Mouse (Mus musculus): ENCODE data around the gene Sumo3. TPM values are rescaled to one million over a fixed set of nuclear protein-coding genes. Genes with fewer than 3 reads are reported as not detected.

The Sumo3 gene
- polyA plus RNA-seq, 1 experiment from 2014 or later = 306 TPM

DNA sequence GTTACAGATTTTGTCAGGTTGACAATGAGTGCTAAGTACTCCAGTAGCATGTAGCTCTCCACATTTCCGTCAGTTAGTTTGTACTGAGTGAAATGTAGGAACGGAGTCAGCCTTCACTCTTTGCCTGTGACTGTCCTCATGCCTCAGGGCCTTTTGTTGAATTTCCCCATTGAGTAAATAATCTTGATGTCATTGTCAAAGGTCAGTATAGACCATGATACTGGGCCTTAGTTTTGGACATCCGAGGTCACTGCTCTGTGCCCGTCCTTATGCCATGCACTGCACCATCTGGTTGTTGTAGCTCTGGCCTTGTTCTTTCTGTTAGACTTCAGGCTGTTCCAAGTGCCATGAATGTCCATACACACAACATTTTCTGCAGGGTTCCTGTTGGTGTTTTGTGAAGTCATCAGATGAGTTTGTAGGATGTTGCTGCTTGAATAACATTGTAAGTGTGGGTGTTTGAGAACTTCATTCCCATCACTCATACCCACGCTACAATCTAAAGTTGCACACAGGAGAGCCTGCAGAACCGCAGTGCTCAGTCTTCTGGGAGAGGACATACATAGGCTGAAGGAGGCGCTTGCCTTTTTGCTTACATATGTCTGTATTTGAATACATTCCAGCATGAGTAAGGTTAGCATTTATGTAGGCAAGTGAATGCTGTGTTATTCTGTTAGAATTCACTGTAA is 30.5 kb downstream of the Sumo3 start:
- WGBS = 90% methylated on average over 7 of the region's 7 CpGs
- H3K27ac ChIP-seq = no peak overlapping the region
- DNase-seq (ENCODE audit: low spot score) = no peak
- H3K27me3 ChIP-seq (ENCODE audit: insufficient read depth, poor library complexity, severe bottlenecking) = no peaks in the 10 kb centered on the region
- H3K4me3 ChIP-seq = no peak overlapping the region
- H3K36me3 ChIP-seq = peaks cover 50% of the 10 kb centered on the region
- peaks cover 44% of the 10 kb centered on the region for H3K4me1 ChIP-seq
- no peaks in the 10 kb centered on the region for H3K9me3 ChIP-seq

DNA sequence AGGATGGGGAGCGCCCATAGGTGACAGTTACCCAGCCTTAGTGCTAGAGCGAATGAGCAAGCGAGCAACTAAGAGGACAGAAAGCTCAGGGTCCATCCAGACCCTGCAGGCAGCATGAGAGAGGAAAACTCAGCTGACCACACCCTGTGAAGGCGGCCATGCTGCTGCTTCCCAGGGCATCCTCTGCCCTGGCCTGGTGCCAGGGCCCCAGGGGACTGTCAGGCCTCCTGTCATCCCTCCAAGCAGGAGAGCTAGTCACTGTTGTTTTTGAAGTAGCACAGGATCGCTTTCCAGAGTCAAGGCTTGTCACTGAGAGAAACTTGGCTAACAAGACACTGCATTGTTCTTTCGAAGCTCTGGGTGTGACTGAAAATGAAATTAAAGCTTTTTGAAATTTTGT is 33.1 kb downstream of the Sumo3 start:
- Histone ChIP-seq H3K36me3 (peaks cover 51% of the 10 kb centered on the region), H3K27ac (no peak overlapping the region), H3K27me3 (ENCODE audit: insufficient read depth, poor library complexity, severe bottlenecking) (no peaks in the 10 kb centered on the region), H3K4me1 (peaks cover 42% of the 10 kb centered on the region), H3K9me3 (no peaks in the 10 kb centered on the region), H3K4me3 (no peak overlapping the region)
- WGBS = 72% methylated on average over 6 of the region's 6 CpGs
- DNase-seq (ENCODE audit: low spot score) = no peak

DNA sequence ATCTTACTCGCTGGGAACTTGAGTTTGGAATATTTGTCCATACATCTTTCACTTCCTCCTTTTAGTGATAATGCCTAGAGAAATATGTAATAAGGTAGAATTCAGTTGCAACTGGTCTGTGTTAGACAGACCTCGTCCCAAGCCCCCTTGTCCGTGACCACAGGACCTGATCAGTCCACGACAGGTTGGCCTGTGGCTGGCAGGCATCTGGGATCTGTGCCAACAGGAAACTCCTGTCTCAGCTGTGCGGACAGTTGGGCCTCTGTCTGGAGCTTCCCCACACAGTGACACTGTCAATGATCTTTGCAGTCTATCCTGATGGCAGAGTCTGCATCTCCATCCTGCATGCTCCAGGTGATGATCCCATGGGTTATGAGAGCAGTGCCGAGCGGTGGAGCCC is 37.3 kb downstream of the Sumo3 start:
- H3K27ac ChIP-seq = no peak overlapping the region
- H3K36me3 ChIP-seq = peaks cover 70% of the 10 kb centered on the region
- 78% methylated on average over 7 of the region's 7 CpGs for WGBS
- no peaks in the 10 kb centered on the region for H3K27me3 ChIP-seq (ENCODE audit: insufficient read depth, poor library complexity, severe bottlenecking)
- no peak for DNase-seq (ENCODE audit: low spot score)
- H3K4me1 ChIP-seq = peaks cover 9% of the 10 kb centered on the region
- H3K4me3 ChIP-seq = no peak overlapping the region
- no peaks in the 10 kb centered on the region for H3K9me3 ChIP-seq

DNA sequence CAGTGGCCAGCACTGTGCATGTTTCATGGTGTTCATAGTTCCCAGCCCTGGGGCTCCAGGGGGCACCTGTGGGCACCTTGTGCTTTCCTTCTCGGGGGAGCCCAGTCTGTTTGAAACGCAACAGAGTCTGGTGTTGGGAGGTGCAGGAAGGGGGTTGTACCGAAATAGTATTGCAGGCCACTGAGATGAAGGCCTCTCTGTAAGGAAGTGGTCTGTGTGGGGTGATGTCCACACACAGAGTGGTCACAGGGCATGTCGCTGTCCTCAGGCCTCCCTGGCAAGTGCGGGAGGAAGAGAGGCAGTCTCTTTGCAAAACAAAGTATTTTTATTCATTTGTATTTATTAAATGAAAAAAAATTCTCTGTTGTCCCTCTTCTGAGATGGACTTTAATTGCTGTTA is 39.7 kb downstream of the Sumo3 start:
- peaks cover 63% of the 10 kb centered on the region for H3K36me3 ChIP-seq
- H3K4me1 ChIP-seq = peaks cover 4% of the 10 kb centered on the region
- no peaks in the 10 kb centered on the region for H3K9me3 ChIP-seq
- no peak overlapping the region for H3K27ac ChIP-seq
- 79% methylated on average over 5 of the region's 5 CpGs for WGBS
- H3K4me3 ChIP-seq = no peak overlapping the region
- DNase-seq (ENCODE audit: low spot score) = no peak
- H3K27me3 ChIP-seq (ENCODE audit: insufficient read depth, poor library complexity, severe bottlenecking) = no peaks in the 10 kb centered on the region

DNA sequence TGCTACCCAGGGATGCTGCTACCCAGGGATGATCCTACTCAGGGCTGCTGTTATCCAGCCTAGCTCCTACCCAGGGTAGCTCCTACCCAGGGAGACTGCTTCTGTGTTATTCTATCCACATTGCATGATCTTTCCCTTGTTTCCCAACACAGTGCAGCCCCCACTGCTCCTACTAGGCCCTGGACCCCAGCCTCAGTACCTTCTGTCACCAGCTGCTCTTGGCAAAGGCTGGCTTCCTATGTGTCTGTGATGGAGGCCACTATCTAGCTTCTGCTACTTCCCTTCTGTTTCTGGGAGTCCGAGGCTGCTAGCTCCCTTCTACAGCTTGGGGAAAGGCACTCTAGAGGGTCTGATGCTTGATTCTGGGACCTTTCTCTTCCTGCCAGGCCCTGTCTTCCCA is 41.6 kb downstream of the Sumo3 start:
- Histone ChIP-seq H3K27me3 (ENCODE audit: insufficient read depth, poor library complexity, severe bottlenecking) (no peaks in the 10 kb centered on the region), H3K36me3 (peaks cover 46% of the 10 kb centered on the region), H3K4me3 (no peak overlapping the region), H3K9me3 (no peaks in the 10 kb centered on the region), H3K4me1 (peaks cover 4% of the 10 kb centered on the region), H3K27ac (no peak overlapping the region)
- 64% methylated on average over 1 of the region's 1 CpGs for WGBS
- DNase-seq (ENCODE audit: low spot score) = no peak

DNA sequence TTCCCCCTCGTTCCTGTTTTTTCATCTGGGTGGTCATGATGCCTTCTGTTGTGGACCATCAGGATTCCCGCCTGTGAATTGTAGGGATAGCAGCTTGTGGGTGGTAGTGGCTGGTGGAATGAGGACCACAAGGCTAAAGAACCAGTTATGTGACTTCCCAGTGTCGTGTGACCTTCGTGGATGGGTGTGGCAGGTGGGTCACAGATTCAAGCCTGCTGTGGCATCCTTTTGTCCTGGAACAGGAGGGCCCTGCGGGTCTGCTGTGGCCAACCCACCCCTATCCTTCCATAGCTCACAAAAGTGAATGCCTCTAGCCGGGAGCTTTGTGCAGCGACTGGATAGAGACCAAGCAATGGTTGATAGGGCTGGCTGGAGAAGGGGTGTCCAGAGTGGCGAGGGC is 42.0 kb downstream of the Sumo3 start:
- DNase-seq (ENCODE audit: low spot score) = no peak
- H3K4me3 ChIP-seq = no peak overlapping the region
- 82% methylated on average over 8 of the region's 8 CpGs for WGBS
- H3K27me3 ChIP-seq (ENCODE audit: insufficient read depth, poor library complexity, severe bottlenecking) = no peaks in the 10 kb centered on the region
- H3K36me3 ChIP-seq = peaks cover 42% of the 10 kb centered on the region
- H3K9me3 ChIP-seq = no peaks in the 10 kb centered on the region
- H3K27ac ChIP-seq = no peak overlapping the region
- peaks cover 4% of the 10 kb centered on the region for H3K4me1 ChIP-seq

DNA sequence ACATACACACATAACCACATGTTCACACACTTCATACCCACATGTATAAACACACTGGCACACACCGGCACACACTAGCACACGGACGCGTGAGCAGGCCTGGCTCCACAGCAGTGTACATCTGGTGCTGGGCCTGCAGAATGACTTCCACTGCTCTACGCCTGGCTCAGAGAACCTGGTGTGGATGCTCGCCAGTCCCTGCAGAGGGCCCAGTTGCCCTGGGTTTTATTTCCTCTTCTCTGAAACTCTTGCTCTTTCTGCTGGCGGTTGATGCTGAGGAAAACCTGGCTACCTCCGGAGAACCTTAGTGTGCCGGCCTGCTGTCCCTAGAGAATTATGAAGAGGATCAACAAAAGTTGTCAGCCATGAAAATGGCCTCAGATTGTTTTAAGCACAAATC is 46.1 kb downstream of the Sumo3 start:
- no peak overlapping the region for H3K27ac ChIP-seq
- 0 out of 2 replicates have a peak, but pooled peaks cover under 1% of the 10 kb centered on the region for H3K36me3 ChIP-seq
- no peak for DNase-seq (ENCODE audit: low spot score)
- 85% methylated on average over 9 of the region's 9 CpGs for WGBS
- no peaks in the 10 kb centered on the region for H3K9me3 ChIP-seq
- H3K4me1 ChIP-seq = peaks cover 4% of the 10 kb centered on the region; the same call in 1 of the 2 replicates
- no peak overlapping the region for H3K4me3 ChIP-seq
- H3K27me3 ChIP-seq (ENCODE audit: insufficient read depth, poor library complexity, severe bottlenecking) = no peaks in the 10 kb centered on the region

DNA sequence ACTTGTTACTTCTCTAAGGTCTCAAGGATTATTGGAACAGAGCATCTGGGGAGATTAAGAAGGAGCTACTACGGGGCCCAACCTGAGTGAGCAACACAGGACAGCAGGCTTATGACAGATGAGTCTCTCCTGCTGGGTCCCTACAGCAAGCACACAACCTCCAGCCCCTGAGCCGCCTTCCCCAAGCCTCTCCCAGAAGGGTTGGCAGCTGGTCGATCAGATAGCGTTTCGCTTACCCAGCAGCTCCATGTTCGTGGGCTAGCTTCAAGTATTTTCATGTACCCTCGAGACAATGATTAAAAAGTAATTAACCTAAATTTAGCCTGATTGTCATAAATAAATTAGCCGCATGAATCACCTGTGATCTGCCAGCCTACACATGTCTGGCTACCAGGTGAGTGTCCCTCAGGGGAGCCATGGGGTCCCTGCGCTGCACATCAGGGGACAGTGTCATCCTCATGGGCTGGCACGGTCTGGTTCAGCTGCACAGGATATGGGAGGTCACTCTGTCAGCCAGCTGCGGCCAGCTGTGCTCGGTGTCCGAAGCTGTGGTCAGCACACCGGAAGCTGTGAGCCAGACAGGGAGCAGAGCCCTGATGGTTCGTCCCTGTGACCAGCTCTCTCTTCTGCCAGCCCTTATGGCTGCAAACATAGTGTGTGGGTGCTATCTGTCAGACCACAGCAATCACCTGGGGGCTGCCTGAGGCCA is 52.5 kb downstream of the Sumo3 start:
- Histone ChIP-seq H3K4me1 (no peaks in the 10 kb centered on the region), H3K27me3 (ENCODE audit: insufficient read depth, poor library complexity, severe bottlenecking) (peaks cover 9% of the 10 kb centered on the region), H3K9me3 (0 out of 2 replicates have a peak, but pooled peaks cover 4% of the 10 kb centered on the region), H3K36me3 (no peaks in the 10 kb centered on the region), H3K4me3 (no peak overlapping the region), H3K27ac (no peak overlapping the region)
- WGBS = 72% methylated on average over 15 of the region's 15 CpGs
- no peak for DNase-seq (ENCODE audit: low spot score)

DNA sequence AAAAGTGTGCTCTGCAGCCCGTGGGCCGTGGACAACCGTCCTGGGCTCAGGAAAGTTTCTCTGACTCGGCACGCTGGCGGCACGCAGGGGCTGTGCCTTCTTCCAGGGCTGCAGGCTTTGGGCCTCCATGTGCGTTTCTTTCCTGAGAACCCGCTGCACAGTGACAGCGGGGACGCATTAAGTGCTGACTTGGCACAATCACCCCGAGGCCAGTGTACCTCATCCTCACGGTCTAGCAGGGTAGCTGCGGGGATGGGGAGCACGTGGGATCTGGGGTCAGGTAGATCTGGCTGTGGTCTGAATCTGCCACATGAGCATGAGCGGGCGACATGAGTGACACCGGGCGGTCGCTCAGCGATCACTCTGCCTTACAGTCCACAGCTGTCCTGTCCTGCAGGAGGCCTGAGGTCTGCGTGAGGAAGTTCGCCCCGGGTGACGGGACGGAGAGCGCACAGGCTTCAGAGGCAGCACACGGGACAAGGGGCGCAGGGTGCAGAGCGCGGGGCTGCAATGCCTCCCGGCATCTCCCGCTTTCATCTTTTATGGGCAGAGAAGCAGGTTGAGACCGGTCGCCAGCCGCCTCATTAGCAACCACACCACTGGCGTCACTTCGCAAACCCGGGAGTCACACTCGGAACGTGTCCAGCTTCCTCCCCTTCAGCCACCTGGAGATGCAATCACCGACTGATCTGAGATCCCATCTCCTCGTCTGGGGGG is 58.2 kb downstream of the Sumo3 start:
- no peak overlapping the region for H3K27ac ChIP-seq
- H3K27me3 ChIP-seq (ENCODE audit: insufficient read depth, poor library complexity, severe bottlenecking) = peaks cover 39% of the 10 kb centered on the region
- DNase-seq (ENCODE audit: low spot score) = no peak
- 0 out of 2 replicates have a peak, but pooled peaks cover 4% of the 10 kb centered on the region for H3K9me3 ChIP-seq
- no peaks in the 10 kb centered on the region for H3K36me3 ChIP-seq
- 0 out of 2 replicates have a peak, but pooled peaks cover 5% of the 10 kb centered on the region for H3K4me1 ChIP-seq
- WGBS = 34% methylated on average over 43 of the region's 43 CpGs
- peak overlapping the region; percentile 39 for H3K4me3 ChIP-seq

DNA sequence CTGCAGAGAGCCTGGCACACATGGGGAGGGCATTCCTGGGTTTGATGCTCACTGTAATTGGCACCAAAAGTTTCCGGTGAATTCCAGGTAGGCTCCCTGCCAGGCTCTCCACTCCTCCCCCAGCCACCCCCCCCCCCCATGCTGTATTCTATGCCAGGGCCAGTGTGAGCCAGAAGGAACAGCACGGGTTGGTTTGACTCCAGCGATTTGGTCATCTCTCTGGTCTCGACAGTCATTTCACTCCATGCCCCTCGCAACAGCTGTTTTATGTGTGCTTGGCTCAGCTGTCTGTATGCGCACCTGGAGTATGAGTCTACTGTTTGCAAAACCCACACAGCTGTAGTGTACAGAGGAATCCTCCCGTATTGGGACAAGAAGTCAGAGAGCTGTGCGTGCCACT is 60.4 kb downstream of the Sumo3 start:
- no peak for DNase-seq (ENCODE audit: low spot score)
- no peaks in the 10 kb centered on the region for H3K9me3 ChIP-seq
- no peak overlapping the region for H3K27ac ChIP-seq
- no peak overlapping the region for H3K4me3 ChIP-seq
- 0 out of 2 replicates have a peak, but pooled peaks cover 5% of the 10 kb centered on the region for H3K4me1 ChIP-seq
- no peaks in the 10 kb centered on the region for H3K36me3 ChIP-seq
- peaks cover 39% of the 10 kb centered on the region for H3K27me3 ChIP-seq (ENCODE audit: insufficient read depth, poor library complexity, severe bottlenecking)
- WGBS = 84% methylated on average over 8 of the region's 8 CpGs

DNA sequence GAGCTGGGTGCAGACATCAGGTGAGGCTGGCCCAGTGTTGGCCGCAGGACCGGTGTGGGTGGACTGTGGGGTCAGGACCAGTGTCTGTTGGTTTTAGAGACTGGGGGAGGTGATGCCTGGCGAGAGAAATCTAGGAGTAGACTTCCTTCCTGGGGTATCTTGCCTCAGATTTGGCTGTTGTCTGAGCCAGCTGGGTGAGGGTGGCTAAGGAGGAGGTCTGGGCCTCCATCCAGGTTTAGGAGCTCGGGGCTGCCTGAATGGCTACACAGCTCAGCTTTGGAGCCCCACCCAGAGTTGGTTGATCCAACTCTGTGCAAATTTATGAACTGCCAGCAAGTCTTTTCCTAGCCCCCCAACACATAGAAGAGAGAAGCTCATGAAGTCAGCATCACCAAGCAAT is 61.5 kb downstream of the Sumo3 start:
- DNase-seq (ENCODE audit: low spot score) = no peak
- H3K4me1 ChIP-seq = 0 out of 2 replicates have a peak, but pooled peaks cover 5% of the 10 kb centered on the region
- no peak overlapping the region for H3K27ac ChIP-seq
- 80% methylated on average over 4 of the region's 4 CpGs for WGBS
- no peaks in the 10 kb centered on the region for H3K9me3 ChIP-seq
- no peak overlapping the region for H3K4me3 ChIP-seq
- H3K27me3 ChIP-seq (ENCODE audit: insufficient read depth, poor library complexity, severe bottlenecking) = peaks cover 39% of the 10 kb centered on the region
- no peaks in the 10 kb centered on the region for H3K36me3 ChIP-seq

Data from heart, embryonic 10.5 days (tissue).